Mouse (Mus musculus): Measurements from ENCODE around the gene Gad1.

Gene Gad1

GRCm38 (mm10) chr2:70564646-70565315 lies 11.9 kb downstream of the Gad1 start:
- peak; percentile 35 for DNase-seq (ENCODE audit: extremely low spot score, low spot score)

DNA sequence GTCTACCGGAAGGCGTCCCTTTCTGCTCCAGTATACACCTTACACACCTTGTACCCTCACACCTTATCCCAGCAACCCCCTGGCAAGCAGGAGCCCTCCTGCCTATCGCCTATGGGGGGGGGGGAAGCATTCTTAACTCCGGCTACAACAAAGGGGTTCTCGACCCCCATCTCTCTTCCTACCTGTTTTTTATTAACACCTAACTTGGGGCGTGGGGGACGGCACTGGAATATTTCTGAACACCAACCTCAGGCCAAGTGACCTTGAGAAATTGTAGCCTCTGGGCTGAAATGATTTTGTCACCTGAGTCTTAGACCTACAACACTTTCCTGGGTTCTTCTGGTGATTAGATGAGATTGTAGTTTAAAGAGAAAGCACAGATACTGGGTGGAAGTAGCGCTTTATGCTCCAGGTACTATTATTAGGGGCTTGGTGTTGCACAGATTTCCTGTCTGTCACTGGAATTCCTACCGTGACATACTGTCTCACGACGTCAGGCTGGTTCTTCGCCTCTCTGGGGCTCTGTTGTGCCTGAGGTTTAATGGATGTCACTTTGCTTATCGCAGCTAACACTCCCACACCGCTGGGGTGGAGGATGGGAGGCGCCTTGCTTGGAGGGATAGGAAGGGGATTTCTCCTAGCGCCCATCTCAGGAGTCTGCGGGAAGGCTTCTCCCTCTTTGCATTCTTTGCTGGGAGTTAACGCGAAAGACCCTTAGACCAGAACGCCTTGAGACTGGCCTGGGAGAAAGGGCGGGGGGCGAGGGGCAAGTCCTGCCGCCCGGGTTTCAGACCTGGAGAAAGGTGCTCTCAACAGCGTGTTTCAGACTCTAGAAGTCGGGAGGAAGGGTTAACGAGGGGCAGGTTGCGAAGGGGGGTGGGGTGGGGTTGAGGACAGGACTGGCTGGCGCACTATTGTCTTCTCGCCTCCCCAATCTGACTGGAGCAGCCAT lies 13.1 kb downstream of the Gad1 start:
- peak; percentile 36 for DNase-seq (ENCODE audit: extremely low spot score, low spot score)

- peak; percentile 46 for DNase-seq (ENCODE audit: extremely low spot score, low spot score)
These were observed 13.7 kb downstream of the Gad1 start for GRCm38 (mm10) chr2:70566603-70566981.

DNA sequence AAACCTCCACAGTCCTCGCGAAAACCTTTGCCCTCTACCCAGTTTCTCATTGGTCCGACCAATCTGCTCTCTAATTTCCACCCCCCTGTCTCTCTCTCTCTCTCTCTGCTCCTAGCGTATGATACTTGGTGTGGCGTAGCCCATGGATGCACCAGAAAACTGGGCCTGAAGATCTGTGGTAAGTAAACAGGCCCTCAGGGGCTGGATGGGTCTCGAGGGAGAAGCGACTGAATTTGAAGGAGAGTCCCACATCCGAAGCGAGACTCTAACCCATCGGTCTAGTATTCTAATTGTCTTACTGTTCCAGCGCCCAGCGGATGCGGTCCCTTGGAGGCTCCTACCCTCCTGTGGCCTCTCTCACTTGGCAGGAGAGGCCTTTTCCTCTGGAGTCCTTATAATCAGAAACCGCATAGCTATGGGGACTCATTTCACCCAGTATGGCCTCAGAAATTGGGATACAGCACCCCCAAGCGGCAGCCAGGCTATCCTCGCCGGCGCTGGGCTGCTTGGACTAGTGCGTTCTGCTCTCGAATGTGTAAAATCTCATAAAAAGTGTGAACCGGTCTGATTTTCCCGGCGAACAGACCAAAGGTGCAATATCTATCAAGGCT lies 14.3 kb downstream of the Gad1 start:
- peak; percentile 65 for DNase-seq (ENCODE audit: extremely low spot score, low spot score)

DNA sequence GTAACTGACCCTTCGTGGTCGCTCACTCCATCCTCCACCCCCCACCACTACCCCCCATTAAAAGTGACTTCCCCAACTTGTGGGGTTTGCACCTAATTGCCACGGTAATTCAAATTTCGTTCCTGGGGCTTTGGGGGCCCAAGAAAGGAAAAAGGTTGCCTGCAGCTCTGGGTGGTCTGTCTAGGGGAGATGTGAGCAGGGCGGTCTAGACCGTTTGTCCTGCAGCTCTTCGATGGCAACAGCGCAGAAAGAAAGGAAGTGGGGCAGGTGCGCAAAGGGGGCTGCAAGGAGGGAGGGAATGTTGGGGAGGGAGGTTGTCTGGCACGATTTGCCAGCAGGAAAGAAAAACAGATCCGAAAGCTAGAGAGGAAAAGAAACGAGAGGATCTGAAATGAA lies 14.8 kb downstream of the Gad1 start:
- peak; percentile 36 for DNase-seq (ENCODE audit: extremely low spot score, low spot score)

DNA sequence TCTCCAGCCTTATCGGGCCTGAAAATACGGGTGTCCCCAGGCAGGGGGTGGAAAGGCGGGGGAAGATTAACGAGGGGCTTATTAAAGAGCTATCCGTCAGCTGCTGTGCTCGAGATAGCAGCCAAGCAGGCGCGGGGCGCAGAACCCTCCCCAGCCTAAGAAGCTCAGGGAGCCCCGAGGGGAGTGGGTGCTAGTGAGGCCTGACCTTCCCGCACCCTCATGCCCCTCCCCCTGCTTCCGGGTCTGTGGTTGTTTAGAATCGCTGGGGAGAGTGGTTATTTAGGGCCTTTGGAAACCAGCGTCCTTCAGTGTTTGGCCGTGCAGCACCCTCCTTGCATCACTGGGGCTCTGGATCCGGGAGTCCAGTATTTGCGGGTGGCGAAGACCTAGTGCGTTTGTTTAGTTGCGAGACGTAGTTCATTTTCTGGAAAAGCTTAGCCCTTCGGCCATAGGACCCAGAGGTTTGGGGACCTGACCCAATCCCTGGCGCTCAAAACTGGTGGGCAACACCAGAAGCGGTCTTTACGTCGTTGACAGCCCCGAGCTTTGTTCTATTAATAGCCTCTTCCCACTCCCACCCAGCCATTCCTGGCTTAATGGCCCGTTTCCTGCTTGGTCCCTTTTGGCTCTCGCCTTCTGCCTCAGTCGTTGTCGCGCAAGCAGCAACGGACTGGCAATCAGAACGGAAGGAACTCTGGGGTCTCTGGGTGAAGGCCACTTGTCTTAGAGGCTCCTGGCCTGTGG lies 15.5 kb downstream of the Gad1 start:
- peak; percentile 57 for DNase-seq (ENCODE audit: extremely low spot score, low spot score)

DNA sequence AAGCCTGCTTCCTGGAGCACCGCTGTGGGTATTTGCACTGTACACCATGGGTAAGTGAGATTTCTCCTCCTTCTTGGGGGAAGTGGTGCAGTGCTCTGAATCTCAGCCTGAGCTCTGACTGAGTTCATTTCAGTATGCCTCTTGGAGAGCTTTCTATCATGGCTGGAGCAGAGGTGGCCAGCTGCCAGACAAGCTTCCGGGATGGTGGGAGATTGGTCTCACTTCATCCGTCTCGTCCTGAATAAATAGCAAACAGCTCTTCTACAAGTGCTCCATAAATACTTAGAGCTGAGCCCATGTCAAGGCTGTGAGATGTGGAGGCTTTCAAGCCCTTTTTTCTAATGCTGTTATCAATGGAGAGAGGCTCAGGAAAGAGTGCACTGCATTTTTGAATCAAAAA lies 18.8 kb downstream of the Gad1 start:
- no peak for DNase-seq (ENCODE audit: extremely low spot score, low spot score)

- no peak for DNase-seq (ENCODE audit: extremely low spot score, low spot score)
These were observed 19.4 kb downstream of the Gad1 start for GRCm38 (mm10) chr2:70572251-70572650.

- no peak for DNase-seq (ENCODE audit: extremely low spot score, low spot score)
These were observed 20.8 kb downstream of the Gad1 start for GRCm38 (mm10) chr2:70573544-70574210.

DNA sequence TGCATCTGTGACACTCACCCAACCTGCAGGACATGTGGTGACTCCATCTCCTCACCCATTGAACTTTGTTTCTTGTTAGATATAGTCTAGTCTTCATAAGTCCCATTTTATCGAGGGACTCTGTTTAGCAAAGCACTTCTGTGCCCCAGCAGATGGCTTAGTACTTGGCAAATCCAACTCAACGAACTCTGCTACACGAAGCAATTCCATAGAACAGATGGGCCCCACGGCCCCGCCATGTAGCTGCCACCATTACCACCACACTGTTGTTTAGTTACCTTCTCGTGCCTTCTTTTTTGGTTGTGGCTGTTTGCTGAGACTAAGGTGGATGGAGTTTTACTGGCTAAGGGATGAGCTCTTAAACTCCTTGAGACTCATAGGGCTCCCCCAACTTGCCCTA lies 35.3 kb downstream of the Gad1 start:
- no peak for DNase-seq (ENCODE audit: extremely low spot score, low spot score)

- no peak for DNase-seq (ENCODE audit: extremely low spot score, low spot score)
These were observed 39.6 kb downstream of the Gad1 start for GRCm38 (mm10) chr2:70592432-70592831.

DNA sequence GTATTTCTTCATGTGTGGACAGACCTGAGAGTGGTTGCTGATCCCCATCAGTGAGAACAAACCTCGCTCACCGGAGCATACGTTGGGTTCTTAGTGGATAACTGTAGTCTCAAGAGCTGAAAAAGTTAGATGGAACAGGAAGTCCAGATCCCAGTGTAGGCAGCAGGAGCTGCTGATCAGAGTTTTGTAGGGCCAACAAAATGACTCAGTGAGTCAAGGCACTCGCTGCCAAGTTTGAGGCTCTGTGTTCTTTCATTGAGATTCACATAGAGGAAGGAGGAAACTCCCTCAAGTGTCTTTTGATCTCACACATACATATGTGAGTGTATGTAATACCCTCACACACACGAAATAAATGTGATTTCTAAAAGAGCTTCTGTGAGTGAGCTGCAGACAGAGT lies 40.8 kb downstream of the Gad1 start:
- no peak for DNase-seq (ENCODE audit: extremely low spot score, low spot score)

- no peak for DNase-seq (ENCODE audit: extremely low spot score, low spot score)
These were observed 43.0 kb downstream of the Gad1 start for GRCm38 (mm10) chr2:70595896-70596295.

- no peak for DNase-seq (ENCODE audit: extremely low spot score, low spot score)
These were observed 56.9 kb downstream of the Gad1 start for GRCm38 (mm10) chr2:70609769-70610168.

DNA sequence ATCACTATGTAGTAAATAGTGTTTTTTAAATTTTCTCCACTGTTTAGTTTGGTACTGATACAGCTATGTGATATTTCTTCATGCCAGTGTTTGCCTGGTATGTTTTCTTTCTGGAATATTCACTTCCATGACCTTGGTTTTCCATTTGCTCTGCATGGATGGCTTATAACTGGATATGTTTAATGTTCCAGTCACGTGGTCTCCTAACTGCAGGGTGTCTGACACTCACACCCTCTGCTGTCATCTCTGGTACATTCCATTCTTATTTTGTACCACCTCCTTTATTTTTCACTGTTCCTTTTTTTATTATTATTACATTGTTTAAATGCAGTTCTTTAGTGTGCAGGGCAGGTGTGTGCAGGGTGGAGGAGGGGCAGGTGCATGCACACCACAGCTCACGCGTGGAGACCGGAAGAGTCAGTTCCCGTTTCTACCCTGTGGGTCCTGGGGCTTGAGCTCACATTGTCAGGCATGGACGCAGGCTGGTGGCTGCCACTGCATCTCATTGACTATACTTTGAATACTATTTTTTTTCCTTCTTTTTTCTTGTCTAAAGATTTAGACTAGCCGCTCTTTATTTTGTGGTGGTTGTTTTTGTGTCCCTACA lies 62.0 kb downstream of the Gad1 start:
- no peak for DNase-seq (ENCODE audit: extremely low spot score, low spot score)

DNA sequence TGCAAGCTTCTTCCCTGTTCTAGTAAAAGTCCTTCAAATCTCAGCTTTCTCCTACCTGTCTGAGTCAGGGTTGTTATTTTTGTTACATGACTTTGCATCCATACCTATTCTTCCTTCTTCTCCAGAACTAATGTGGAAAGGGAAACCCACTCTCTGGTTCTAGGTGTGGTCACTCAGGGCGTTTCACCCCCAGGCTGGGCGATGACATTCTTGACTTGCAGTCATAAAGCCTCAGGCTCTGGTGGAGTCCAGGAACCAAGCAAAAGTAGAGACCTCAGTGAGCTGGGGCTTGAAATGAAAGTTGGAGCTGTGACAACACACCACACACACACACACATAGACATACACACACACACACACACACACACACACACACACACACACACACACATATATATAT lies 63.2 kb downstream of the Gad1 start:
- no peak for DNase-seq (ENCODE audit: extremely low spot score, low spot score)

GRCm38 (mm10) chr2:70616617-70617016 lies 63.7 kb downstream of the Gad1 start:
- DNase-seq (ENCODE audit: extremely low spot score, low spot score): no peak

- no peak for DNase-seq (ENCODE audit: extremely low spot score, low spot score)
These were observed 66.5 kb downstream of the Gad1 start for GRCm38 (mm10) chr2:70619232-70619835.

DNA sequence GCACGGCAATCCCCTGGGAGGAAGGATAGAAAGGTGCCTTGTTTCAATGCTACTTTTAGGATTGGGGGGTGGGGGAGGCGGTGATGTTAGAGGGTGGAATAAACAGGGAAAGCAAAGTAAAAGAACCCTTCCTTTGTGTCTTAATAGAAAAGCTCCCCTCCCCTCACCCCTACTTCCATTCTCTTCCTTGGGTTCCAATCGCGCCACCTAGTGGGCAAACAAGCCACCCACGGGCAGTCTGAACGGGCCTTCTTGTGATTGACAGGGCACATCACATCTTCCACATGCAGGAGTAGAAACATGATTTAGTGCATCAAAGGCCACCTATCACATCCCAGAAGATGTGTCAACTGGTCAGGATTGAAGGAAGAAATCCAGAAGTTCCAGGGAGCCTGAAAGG lies 67.4 kb downstream of the Gad1 start:
- peak; percentile 51 for DNase-seq (ENCODE audit: extremely low spot score, low spot score)

GRCm38 (mm10) chr2:70622244-70622643 lies 69.4 kb downstream of the Gad1 start:
- no peak for DNase-seq (ENCODE audit: extremely low spot score, low spot score)
